Mouse (Mus musculus) small intestine, adult 2 months (tissue): ENCODE data around the gene Tsga10ip.

ENCODE experiments used
- CTCF ChIP-seq: fragments of 200-500 bp; IDR thresholded peaks from 2 replicates; pipeline ENCODE4 v1.5.1; 2012; ENCODE audit warnings: low read depth, mild to moderate bottlenecking, control low read depth, inconsistent platforms, low read length, moderate library complexity, mixed read lengths; ENCODE audit not compliant: insufficient replicate concordance, insufficient read length; ENCODE audit errors: extremely low read depth
- POLR2A ChIP-seq: fragments of 200-500 bp; IDR thresholded peaks from 2 replicates; pipeline ENCODE4 v1.6.1; 2012; ENCODE audit warnings: low read depth, mild to moderate bottlenecking, control low read depth, inconsistent platforms, low read length, moderate library complexity

DNA sequence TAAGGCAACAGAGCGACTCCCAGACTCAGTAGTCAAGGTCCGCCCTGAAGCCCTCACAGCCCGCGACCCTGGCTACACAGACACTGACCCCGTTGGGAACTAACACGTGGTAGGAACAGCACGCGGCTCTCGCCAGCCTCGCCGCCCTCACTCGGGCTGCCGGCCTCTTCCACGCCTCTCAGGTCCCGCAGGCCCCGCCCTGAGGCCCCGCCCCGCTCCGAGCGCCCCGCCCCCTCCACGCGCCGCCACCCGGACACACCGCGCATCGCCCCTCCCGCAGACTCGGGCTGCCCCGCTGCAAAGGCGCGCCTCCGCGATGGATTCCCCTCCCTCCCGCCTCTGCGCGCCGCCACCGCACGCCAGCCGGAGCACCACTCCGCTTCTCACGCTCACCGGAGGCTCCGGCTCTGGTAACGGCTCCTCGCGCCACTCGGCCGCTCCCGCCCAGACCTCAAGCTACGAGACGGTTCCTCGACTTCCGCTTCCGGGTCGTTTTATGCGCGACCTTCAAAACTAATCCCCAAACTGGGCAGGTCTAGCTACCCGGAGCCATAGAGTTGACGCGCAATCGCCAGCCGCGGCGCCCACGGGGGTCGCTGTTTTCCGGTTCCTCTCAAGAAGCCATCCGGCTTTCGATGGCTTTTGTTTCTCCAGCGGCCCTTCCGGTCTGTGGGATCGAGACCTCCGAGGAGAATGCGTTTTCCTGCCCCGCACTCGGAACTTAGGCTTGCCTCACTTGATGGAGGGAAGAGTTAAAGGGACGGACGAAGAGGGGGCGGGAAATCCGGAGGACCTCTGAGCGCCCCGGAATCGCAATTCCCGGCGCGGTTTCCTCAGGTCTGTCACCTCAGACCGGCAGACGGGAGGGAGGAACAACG is 35.9 kb downstream of the Tsga10ip start, which contains the start of gene Eif1ad:
- TF ChIP-seq POLR2A, result peak; percentile 37; the same call in 1 of the 2 replicates
- peak; percentile 19; the same call in 1 of the 2 replicates for TF ChIP-seq CTCF
